In genomic region chr2:153514497-153515380, GRCm38 (mm10) we compare ENCODE assay signal across 18 mouse cellular contexts. TPM values are rescaled to one million over a fixed set of nuclear protein-coding genes. Genes with fewer than 3 reads are reported as not detected.
DNase-seq lines count a peak whose midpoint lies in the region; ATAC-seq lines count a peak whose summit lies in the region.
"Had no signal": no experiment of that assay in that cellular context is flagged by ENCODE, and none has a peak within 500 bp of the region (broad histone marks: within the 10 kb centered on the region; RNA-seq: fewer than 3 reads in every experiment).

No protein-coding gene starts in this region.

- no peak for ATAC-seq in liver, embryonic 13.5 days (ENCODE audit: low read depth)
- ATAC-seq in liver, embryonic 12.5 days: no peak; the same call in 1 of the 2 replicates
- no peak for ATAC-seq in hindbrain, embryonic 14.5 days (ENCODE audit: low FRiP score)
- ATAC-seq: forebrain, embryonic 15.5 days had no signal

- H3K27me3 ChIP-seq in liver, embryonic 13.5 days: no peaks in the 10 kb centered on the region
- H3K27me3 ChIP-seq in liver, embryonic 12.5 days (replicated peaks): no peaks in the 10 kb centered on the region
- H3K27me3 ChIP-seq in hindbrain, embryonic 14.5 days (ENCODE audit: control insufficient read depth, insufficient read depth, low read length): no peaks in the 10 kb centered on the region
- H3K27me3 ChIP-seq: embryonic facial prominence, embryonic 12.5 days; forebrain, embryonic 15.5 days; stomach, embryonic 15.5 days had no signal

- WGBS in liver, embryonic 13.5 days (ENCODE audit: insufficient replicate concordance): 61% methylated on average over 14 of the region's 14 CpGs
- WGBS in liver, embryonic 12.5 days (ENCODE audit: insufficient replicate concordance): 72% methylated on average over 14 of the region's 14 CpGs
- WGBS in macrophage (ENCODE audit: missing documents): 56% methylated on average over 14 of the region's 14 CpGs
- whole genome bisulfite sequencing in hindbrain, embryonic 14.5 days: 81% methylated on average over 14 of the region's 14 CpGs

- H3K9ac ChIP-seq in liver, embryonic 13.5 days: 0 out of 2 replicates have a peak overlapping the region, but pooled peaks have one; percentile 1
- no peak overlapping the region for H3K9ac ChIP-seq in liver, embryonic 12.5 days
- H3K9ac ChIP-seq in hindbrain, embryonic 14.5 days: no peak overlapping the region
- H3K9ac ChIP-seq: embryonic facial prominence, embryonic 12.5 days; forebrain, embryonic 15.5 days; limb, embryonic 12.5 days; stomach, embryonic 15.5 days had no signal

- peak overlapping the region; percentile 3; the same call in 1 of the 2 replicates for H3K27ac ChIP-seq in liver, embryonic 13.5 days
- no peak overlapping the region for H3K27ac ChIP-seq in liver, embryonic 12.5 days
- peak overlapping the region; percentile 42 for H3K27ac ChIP-seq in macrophage
- H3K27ac ChIP-seq in hindbrain, embryonic 14.5 days: no peak overlapping the region
- H3K27ac ChIP-seq: embryonic facial prominence, embryonic 12.5 days; forebrain, embryonic 15.5 days; kidney, postnatal 0 days; limb, embryonic 12.5 days; stomach, embryonic 15.5 days had no signal

- no peaks in the 10 kb centered on the region for H3K36me3 ChIP-seq in liver, embryonic 13.5 days
- H3K36me3 ChIP-seq in liver, embryonic 12.5 days: 0 out of 2 replicates have a peak, but pooled peaks cover 5% of the 10 kb centered on the region
- H3K36me3 ChIP-seq in macrophage (ENCODE audit: inconsistent target): no peaks in the 10 kb centered on the region
- H3K36me3 ChIP-seq in hindbrain, embryonic 14.5 days (replicated peaks; ENCODE audit: control insufficient read depth, insufficient read depth): no peaks in the 10 kb centered on the region
- H3K36me3 ChIP-seq: embryonic facial prominence, embryonic 12.5 days; forebrain, embryonic 15.5 days; limb, embryonic 12.5 days; stomach, embryonic 15.5 days had no signal

- H3K79me2 ChIP-seq in macrophage (ENCODE audit: inconsistent target): peaks cover 99% of the 10 kb centered on the region; the same call in 1 of the 2 replicates

- H3K4me1 ChIP-seq in liver, embryonic 13.5 days (replicated peaks): peaks cover 97% of the 10 kb centered on the region
- H3K4me1 ChIP-seq in liver, embryonic 12.5 days: peaks cover 92% of the 10 kb centered on the region
- peaks cover 22% of the 10 kb centered on the region for H3K4me1 ChIP-seq in hindbrain, embryonic 14.5 days (replicated peaks; ENCODE audit: control insufficient read depth, insufficient read depth, low read length)

- no peaks in the 10 kb centered on the region for H3K9me3 ChIP-seq in liver, embryonic 13.5 days (replicated peaks)
- no peaks in the 10 kb centered on the region for H3K9me3 ChIP-seq in liver, embryonic 12.5 days (replicated peaks)
- H3K9me3 ChIP-seq in hindbrain, embryonic 14.5 days (ENCODE audit: control insufficient read depth, low read length): no peaks in the 10 kb centered on the region
- H3K9me3 ChIP-seq: embryonic facial prominence, embryonic 12.5 days; forebrain, embryonic 15.5 days; limb, embryonic 12.5 days; stomach, embryonic 15.5 days had no signal

- no peak overlapping the region for H3K4me3 ChIP-seq in liver, embryonic 13.5 days (replicated peaks)
- H3K4me3 ChIP-seq in liver, embryonic 12.5 days: no peak overlapping the region
- H3K4me3 ChIP-seq in macrophage (ENCODE audit: inconsistent target): no peak overlapping the region
- no peak overlapping the region for H3K4me3 ChIP-seq in hindbrain, embryonic 14.5 days (replicated peaks; ENCODE audit: low read length)
- H3K4me3 ChIP-seq: embryonic facial prominence, embryonic 12.5 days; forebrain, embryonic 15.5 days; limb, embryonic 12.5 days; stomach, embryonic 15.5 days had no signal

- H3K4me2 ChIP-seq in liver, embryonic 13.5 days: no peak overlapping the region
- H3K4me2 ChIP-seq in liver, embryonic 12.5 days: no peak overlapping the region
- no peak overlapping the region for H3K4me2 ChIP-seq in hindbrain, embryonic 14.5 days (replicated peaks)
- H3K4me2 ChIP-seq: embryonic facial prominence, embryonic 12.5 days; forebrain, embryonic 15.5 days; limb, embryonic 12.5 days; stomach, embryonic 15.5 days had no signal

- peak; percentile 67 for DNase-seq in adrenal gland, postnatal 14 days
- no peak for DNase-seq in adrenal gland, adult 18-20 months (ENCODE audit: low spot score in 2 of 2)
- no peak for DNase-seq in liver, embryonic 13.5 days
- DNase-seq in cerebellum, postnatal 36 days: peak; percentile 39 to 58
- no peak for DNase-seq in hindbrain, embryonic 14.5 days (ENCODE audit: low spot score)
- no peak for DNase-seq in ovary, postnatal 14 days (ENCODE audit: low spot score)
- DNase-seq: gastrocnemius, postnatal 14 days; thymus, postnatal 14 days had no signal

RNA-seq across cellular contexts. Expression of gene Nol4l, which starts 15.0 kb away (rescaled TPM):
- 15.6 and 16.0 TPM in 2 replicates for total RNA-seq in adrenal gland, postnatal 14 days (2021)
- total RNA-seq in adrenal gland, adult 18-20 months (2021): 10 to 100 TPM in 1 of 2 experiments, 1 to 10 TPM in 1; 9.4 to 13.2 TPM
- 5.3 and 5.4 TPM in 2 replicates for polyA plus RNA-seq in liver, embryonic 13.5 days (2015; fragmentation: Nextera tagmentation; extraction: Ambion mirVana)
- polyA plus RNA-seq in liver, embryonic 12.5 days (2016; fragmentation: Nextera tagmentation; extraction: Ambion mirVana): 9.3 and 9.8 TPM in 2 replicates
- total RNA-seq in macrophage (2018; cell fraction: chromatin; rRNA removed): 10 to 100 TPM in 20 of 26 experiments, 1 to 10 TPM in 6; 5.5 to 37.0 (median 24.0) TPM
- 10 to 100 TPM in 9 of 26 experiments, 1 to 10 TPM in 17; 4.3 to 12.1 (median 9.4) TPM for total RNA-seq in macrophage (2018; cell fraction: cytosol; rRNA removed)
- 10 to 100 TPM in 22 of 26 experiments, 1 to 10 TPM in 4; 7.2 to 31.3 (median 23.5) TPM for total RNA-seq in macrophage (2018; cell fraction: nucleus; rRNA removed)
- 5.3 to 6.8 TPM (median 5.8 TPM) in 3 replicates for polyA plus RNA-seq in macrophage (2018)
- 44.8 and 49.8 TPM in 2 replicates for polyA plus RNA-seq in hindbrain, embryonic 14.5 days (2014; fragmentation: Nextera tagmentation; extraction: Ambion mirVana)

RNA-seq across cellular contexts. Expression of gene 4930404H24Rik, which starts 22.1 kb away (rescaled TPM):
- total RNA-seq in adrenal gland, postnatal 14 days (2021): not detected in 2 replicates
- not detected for total RNA-seq in adrenal gland, adult 18-20 months (2021)
- polyA plus RNA-seq in liver, embryonic 13.5 days (2015; fragmentation: Nextera tagmentation; extraction: Ambion mirVana): not detected in 2 replicates
- not detected in 2 replicates for polyA plus RNA-seq in liver, embryonic 12.5 days (2016; fragmentation: Nextera tagmentation; extraction: Ambion mirVana)
- not detected for total RNA-seq in macrophage (2018; cell fraction: chromatin; rRNA removed)
- total RNA-seq in macrophage (2018; cell fraction: cytosol; rRNA removed): not detected
- not detected for total RNA-seq in macrophage (2018; cell fraction: nucleus; rRNA removed)
- not detected in 3 replicates for polyA plus RNA-seq in macrophage (2018)
- not detected in 2 replicates for polyA plus RNA-seq in hindbrain, embryonic 14.5 days (2014; fragmentation: Nextera tagmentation; extraction: Ambion mirVana)
- total RNA-seq: gastrocnemius, postnatal 14 days; heart, postnatal 10 days; layer of hippocampus, postnatal 25 days had no signal
- polyA plus RNA-seq: embryonic facial prominence, embryonic 12.5 days; forebrain, embryonic 15.5 days; kidney, postnatal 0 days; limb, embryonic 12.5 days; lung, embryonic 16.5 days; stomach, embryonic 15.5 days had no signal

Comparison
In these comparisons a context has a peak if more than half of its experiments do, and no peak if none do; other contexts are left out.
1. DNase-seq: peak in adrenal gland, postnatal 14 days (single experiment) and cerebellum, postnatal 36 days (2 of 2); none in adrenal gland, adult 18-20 months (0 of 2), liver, embryonic 13.5 days (single experiment), hindbrain, embryonic 14.5 days (single experiment) and ovary, postnatal 14 days (single experiment).
2. H3K27ac ChIP-seq: peak in liver, embryonic 13.5 days (single experiment) and macrophage (single experiment); none in liver, embryonic 12.5 days (single experiment) and hindbrain, embryonic 14.5 days (single experiment).